Mouse (Mus musculus): ENCODE data around the gene Nobox.

GRCm38 (mm10) chr6:43292471-43293076, 16.8 kb downstream of the Nobox start:
- TF ChIP-seq CTCF (IDR thresholded peaks at IDR 0.05; ENCODE audit: borderline replicate concordance, insufficient read depth, low read length): no peak
- no peak for TF ChIP-seq POLR2A (IDR thresholded peaks at IDR 0.05; ENCODE audit: low read depth, low read length)
